Mouse (Mus musculus) heart, embryonic 15.5 days (tissue): ENCODE results near the gene Ero1lb. TPM values are rescaled to one million over a fixed set of nuclear protein-coding genes. Genes with fewer than 3 reads are reported as not detected.
A peak's percentile ranks its signal among the peaks of the same experiment; 100 is the strongest.
"Not testable (repeated sequence)": the region's sequence is repeated elsewhere in the genome, so short reads cannot be mapped to it uniquely, and the experiment has no call there.

Source experiments
- ATAC-seq: fragments of 200-750 bp; cut with Nextera tagmentation; replicated peaks from 2 replicates; pipeline ENCODE4 v1.8.0; 2017; ENCODE audit warnings: low read depth, moderate TSS enrichment; ENCODE audit not compliant: insufficient number of reproducible peaks, insufficient read depth, low FRiP score
- H3K27ac ChIP-seq: fragments of 300-500 bp; sonication (generic); 2 replicates; pipeline ENCODE4 v1.5.1; 2015; ENCODE audit warnings: mild to moderate bottlenecking, inconsistent platforms
- H3K27me3 ChIP-seq: fragments of 300-500 bp; sonication (generic); 2 replicates; pipeline ENCODE4 v1.6.1; 2015; ENCODE audit warnings: inconsistent platforms
- H3K36me3 ChIP-seq: fragments of 300-500 bp; sonication (generic); 2 replicates; pipeline ENCODE4 v1.6.1; 2015; ENCODE audit warnings: mild to moderate bottlenecking, inconsistent platforms
- H3K4me1 ChIP-seq: fragments of 300-500 bp; sonication (generic); replicated peaks from 2 replicates; pipeline ENCODE4 v1.6.1; 2015; ENCODE audit warnings: inconsistent platforms
- H3K4me2 ChIP-seq: fragments of 300-500 bp; sonication (generic); 2 replicates; pipeline ENCODE4 v1.6.1; 2015; ENCODE audit warnings: inconsistent platforms, mild to moderate bottlenecking, moderate library complexity
- H3K4me3 ChIP-seq: fragments of 300-500 bp; sonication (generic); 2 replicates; pipeline ENCODE4 v1.5.1; 2015; ENCODE audit warnings: mild to moderate bottlenecking, inconsistent platforms
- H3K9ac ChIP-seq: fragments of 300-500 bp; sonication (generic); 2 replicates; pipeline ENCODE4 v1.6.1; 2015; ENCODE audit warnings: mild to moderate bottlenecking, inconsistent platforms
- H3K9me3 ChIP-seq: fragments of 300-500 bp; sonication (generic); replicated peaks from 2 replicates; pipeline ENCODE4 v1.6.1; 2016; ENCODE audit warnings: inconsistent platforms
- WGBS: fragments of 180-500 bp; shearing (Covaris S2); methylation state at CpG from one replicate; pipeline ENCODE4 v1.1.7; 2015; ENCODE audit warnings: mixed read lengths; 5-methylcytosine and 5-hydroxymethylcytosine counted together
- polyA plus RNA-seq: library from polyadenylated mRNA; unstranded; fragments of >200 nt; fragmentation: Nextera tagmentation; extraction: Ambion mirVana; gene quantifications from 2 replicates; pipeline ENCODE4 v1.2.1, GENCODE M21; 2015

Ero1lb gene
- polyA plus RNA-seq, 1 experiment from 2014 or later = 5.1 TPM

DNA sequence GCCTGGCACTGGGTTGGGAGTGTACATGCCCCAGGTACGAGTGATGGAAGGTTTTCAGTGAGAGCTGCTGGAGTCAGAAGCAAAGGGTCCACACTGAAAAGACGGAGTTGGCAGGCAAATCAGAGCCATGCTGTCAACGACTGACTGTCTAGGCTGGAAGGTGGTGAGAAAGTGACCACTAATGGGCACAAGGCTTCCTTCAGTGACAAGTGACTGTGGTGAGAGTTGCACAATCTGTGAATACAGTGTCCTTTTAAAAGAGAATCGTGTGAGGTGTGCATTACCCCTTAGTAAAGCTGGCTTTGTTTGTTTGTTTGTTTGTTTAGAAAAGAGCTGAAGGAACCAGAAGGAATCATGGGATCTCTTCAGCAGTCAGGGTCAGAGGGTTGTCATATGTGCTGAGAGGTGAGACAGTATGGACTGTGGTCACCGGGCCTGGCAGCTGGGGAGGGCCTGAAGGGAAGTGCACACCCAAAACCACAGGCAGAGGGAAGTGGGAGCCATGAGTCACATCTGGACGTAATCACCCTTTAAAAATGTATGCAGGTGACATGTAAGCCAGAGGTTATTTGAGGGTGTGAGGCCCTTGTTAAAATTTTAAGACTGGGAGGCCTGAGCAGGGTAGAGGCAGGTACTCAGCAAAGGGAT, 69.4 kb downstream of the Ero1lb start:
- WGBS = 64% methylated on average over 1 of the region's 6 CpGs
- not testable (repeated sequence) for H3K27ac ChIP-seq, H3K4me2 ChIP-seq, H3K9me3 ChIP-seq, ATAC-seq, H3K36me3 ChIP-seq, H3K9ac ChIP-seq, H3K27me3 ChIP-seq, H3K4me1 ChIP-seq, H3K4me3 ChIP-seq

- H3K36me3 ChIP-seq, H3K4me3 ChIP-seq, H3K27me3 ChIP-seq, H3K4me2 ChIP-seq, H3K9me3 ChIP-seq, ATAC-seq, H3K9ac ChIP-seq, H3K27ac ChIP-seq, H3K4me1 ChIP-seq: not testable (repeated sequence)
- 91% methylated on average over 3 of the region's 4 CpGs for WGBS
Observed at GRCm38 (mm10) chr13:12642795-12643194, 77.1 kb downstream of the Ero1lb start.

GRCm38 (mm10) chr13:12646676-12647075, 81.0 kb downstream of the Ero1lb start:
- H3K27ac ChIP-seq, H3K9me3 ChIP-seq, H3K4me1 ChIP-seq, H3K36me3 ChIP-seq, H3K4me3 ChIP-seq, H3K4me2 ChIP-seq, H3K27me3 ChIP-seq, ATAC-seq, H3K9ac ChIP-seq: not testable (repeated sequence)
- whole genome bisulfite sequencing = 71% methylated on average over 5 of the region's 5 CpGs

DNA sequence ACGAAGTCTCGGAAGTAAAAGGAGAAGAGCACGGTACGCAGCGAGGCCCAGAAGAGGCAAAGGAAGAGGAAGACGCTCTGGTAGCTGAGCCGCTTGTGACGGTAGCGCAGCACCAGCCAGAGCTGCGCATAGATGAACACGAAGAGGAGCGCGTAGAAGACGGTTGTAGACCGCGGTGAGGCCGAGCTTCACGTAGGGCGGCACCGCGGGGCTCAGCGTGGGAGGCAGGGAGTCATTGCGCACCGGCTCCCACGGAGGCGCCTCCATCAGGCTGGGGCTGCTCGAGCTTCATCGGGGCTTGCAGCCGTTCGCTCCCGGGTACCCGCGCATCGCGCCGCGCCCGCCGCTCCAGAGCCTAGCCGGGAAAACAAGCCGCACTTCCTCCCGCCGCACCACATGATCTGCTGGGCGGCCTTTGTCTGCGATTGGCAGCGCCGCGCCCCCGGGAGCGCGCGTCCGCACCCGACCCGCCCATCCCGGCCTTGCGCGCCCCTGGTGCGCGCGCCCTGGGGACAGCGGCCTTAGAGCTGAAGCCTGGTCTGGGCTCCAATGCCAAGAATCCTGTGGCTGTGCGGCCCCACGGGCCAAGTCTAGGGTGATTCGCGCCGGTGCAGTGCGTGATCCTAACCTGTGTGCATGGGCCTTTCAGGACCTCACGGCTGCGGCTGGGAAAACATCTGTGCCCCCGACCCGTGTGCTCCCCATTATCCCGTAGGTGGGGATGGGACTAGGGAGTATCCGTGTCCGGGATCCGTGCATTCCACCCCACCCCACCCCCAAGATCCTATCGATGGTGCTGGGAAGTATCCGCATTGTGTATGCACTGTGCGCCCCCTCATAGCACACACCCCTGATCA, 84.6 kb downstream of the Ero1lb start:
- not testable (repeated sequence) for H3K27me3 ChIP-seq, H3K27ac ChIP-seq, H3K36me3 ChIP-seq, H3K4me1 ChIP-seq, H3K9me3 ChIP-seq
- 0% methylated on average over 60 of the region's 79 CpGs for WGBS
- peak overlapping the region; percentile 49; the same call in 1 of the 2 replicates for H3K9ac ChIP-seq
- peak; percentile 86 for ATAC-seq
- H3K4me3 ChIP-seq = peak overlapping the region; percentile 54
- H3K4me2 ChIP-seq = peak overlapping the region; percentile 65

DNA sequence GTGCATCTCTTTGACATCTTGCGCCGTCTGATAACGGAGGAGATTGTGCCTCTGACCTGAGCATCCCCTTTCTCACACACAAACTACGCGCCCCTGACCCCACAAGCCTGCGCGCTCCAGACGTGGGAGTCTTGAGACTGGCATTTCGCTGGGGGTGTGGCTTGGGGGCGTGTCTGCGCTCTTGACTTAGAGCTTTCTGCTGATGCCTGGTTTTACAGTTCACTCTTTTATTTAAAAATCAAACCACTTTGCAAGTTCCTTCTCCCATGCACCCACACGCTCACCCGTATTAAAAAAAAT, 85.2 kb downstream of the Ero1lb start:
- not testable (repeated sequence) for H3K27me3 ChIP-seq, H3K27ac ChIP-seq, H3K9me3 ChIP-seq, H3K36me3 ChIP-seq, H3K4me1 ChIP-seq, H3K9ac ChIP-seq
- ATAC-seq = peak; percentile 73
- peak overlapping the region; percentile 65 for H3K4me2 ChIP-seq
- H3K4me3 ChIP-seq = peak overlapping the region; percentile 54
- WGBS = 1% methylated on average over 13 of the region's 13 CpGs

Other genes with a start within 250 kb of the Ero1lb start
- gene Actn2, start 225.1 kb upstream of the Ero1lb start, polyA plus RNA-seq = 1,445 and 1,519 TPM in 2 replicates
- gene Heatr1, start 170.8 kb upstream of the Ero1lb start, polyA plus RNA-seq = 6.2 and 10.1 TPM in 2 replicates
- 14.6 and 18.9 TPM in 2 replicates for gene Lgals8, start 100.9 kb upstream of the Ero1lb start, polyA plus RNA-seq
- 0.33 and 1.8 TPM in 2 replicates for gene Edaradd, start 45.4 kb upstream of the Ero1lb start, polyA plus RNA-seq
- gene Prl2c3, start 234.2 kb downstream of the Ero1lb start, polyA plus RNA-seq = 0.39 TPM in 1 of 2 replicates, not detected in the other